Mouse (Mus musculus) lung, adult 2 months (tissue): ENCODE measurements around the gene Arhgap8.

Experiments used
- CTCF ChIP-seq: fragments of 200-500 bp; IDR thresholded peaks from 2 replicates; pipeline ENCODE4 v1.5.1; 2011; ENCODE audit warnings: mild to moderate bottlenecking, low read length, control low read depth; ENCODE audit not compliant: insufficient read depth
- POLR2A ChIP-seq: fragments of 200-500 bp; IDR thresholded peaks from 2 replicates; pipeline ENCODE4 v1.6.1; 2011; ENCODE audit warnings: low read depth, mild to moderate bottlenecking, control low read depth, low read length, borderline replicate concordance; ENCODE audit errors: extremely low read depth

GRCm38 (mm10) chr15:84743347-84743746 lies 23.5 kb downstream of the Arhgap8 start:
- TF ChIP-seq POLR2A (no peak), CTCF (no peak)
